Mouse (Mus musculus) liver (tissue): ENCODE measurements at regions not wholly inside any gene's neighbourhood (a gene's known extent, or its start where the extent isn't known, plus 50 kb on each side); places are given as distances from the start of the nearest gene placed in this dataset.
"Not testable (repeated sequence)": the region's sequence is repeated elsewhere in the genome, so short reads cannot be mapped to it uniquely, and the experiment has no call there.

ENCODE experiments used
- DNase-seq: peaks from one replicate; pipeline ENCODE4 v3.0.0-alpha.2; 2020; ENCODE audit warnings: mixed read lengths

DNA sequence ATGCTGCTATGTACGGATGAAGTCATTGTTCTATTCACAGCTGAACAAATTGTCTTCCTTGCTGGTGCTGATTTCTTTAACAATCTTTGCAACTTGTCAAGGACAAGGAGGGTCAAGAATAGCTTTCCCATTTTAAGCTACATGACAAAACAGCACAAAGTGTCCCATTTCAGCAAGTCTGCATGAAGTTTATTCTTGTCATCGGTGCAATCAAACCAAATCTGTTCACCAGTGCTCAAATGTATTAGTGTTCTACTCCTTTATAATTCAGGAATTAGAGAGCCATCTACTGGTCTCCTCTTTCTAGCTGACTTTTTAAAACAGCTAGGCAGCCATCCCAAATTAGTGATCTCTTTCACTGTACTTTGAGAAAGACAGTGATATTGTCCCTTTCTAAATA, 1040.8 kb downstream of the Galc start:
- DNase-seq = no peak

DNA sequence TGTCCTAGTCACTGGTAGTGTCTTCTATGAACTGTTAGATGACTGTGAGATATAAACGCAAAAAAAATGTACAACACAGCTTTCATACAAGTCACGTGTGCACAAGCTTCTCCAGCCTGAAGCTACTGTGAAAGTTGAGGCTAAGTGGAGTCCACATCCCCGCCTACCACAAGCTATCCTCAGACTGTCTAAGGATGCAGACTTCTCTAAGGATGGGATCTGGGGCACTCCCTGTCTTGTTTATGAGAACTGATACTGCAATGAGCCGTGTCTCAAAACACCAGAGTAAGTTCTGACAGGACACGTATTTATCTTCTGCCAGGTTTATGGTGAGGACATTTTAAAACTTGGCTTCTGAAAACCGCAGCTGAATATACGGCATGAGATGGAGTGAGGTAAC, 1041.7 kb downstream of the Galc start:
- no peak for DNase-seq

DNA sequence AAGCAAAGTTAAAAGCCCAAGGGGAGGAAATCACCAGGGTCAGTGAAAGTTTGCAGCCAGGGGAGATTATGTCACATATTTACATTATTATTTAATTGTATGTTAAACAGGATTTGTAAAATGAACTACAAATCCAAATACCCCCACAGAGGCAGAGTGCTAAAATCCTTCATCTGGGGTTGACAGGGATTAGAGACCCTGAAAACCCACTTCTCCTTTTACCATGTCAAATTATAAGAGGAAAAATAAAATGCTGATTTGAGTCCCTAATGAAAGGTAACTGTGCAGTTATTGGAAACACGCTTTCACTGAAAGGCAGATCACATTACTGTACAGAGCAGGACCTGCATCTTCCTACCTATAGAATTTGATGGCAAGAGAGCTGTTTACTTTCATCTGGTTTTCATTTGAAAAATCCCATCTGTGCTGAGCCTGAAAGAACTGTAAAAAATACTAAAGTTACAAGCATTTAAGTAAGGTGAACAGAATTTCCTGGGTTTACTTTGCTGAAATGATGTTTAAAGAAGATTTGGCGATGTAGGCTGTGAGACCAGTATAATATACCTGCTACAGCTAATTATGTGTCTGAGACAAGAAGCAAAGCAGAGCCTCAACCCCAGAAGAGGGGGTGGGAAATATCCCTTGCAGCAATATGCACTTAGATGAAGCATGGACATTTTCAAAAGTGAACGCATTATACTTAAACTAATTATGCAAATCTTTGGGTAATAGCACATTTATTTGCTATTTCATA, 1055.4 kb downstream of the Galc start:
- no peak for DNase-seq

DNA sequence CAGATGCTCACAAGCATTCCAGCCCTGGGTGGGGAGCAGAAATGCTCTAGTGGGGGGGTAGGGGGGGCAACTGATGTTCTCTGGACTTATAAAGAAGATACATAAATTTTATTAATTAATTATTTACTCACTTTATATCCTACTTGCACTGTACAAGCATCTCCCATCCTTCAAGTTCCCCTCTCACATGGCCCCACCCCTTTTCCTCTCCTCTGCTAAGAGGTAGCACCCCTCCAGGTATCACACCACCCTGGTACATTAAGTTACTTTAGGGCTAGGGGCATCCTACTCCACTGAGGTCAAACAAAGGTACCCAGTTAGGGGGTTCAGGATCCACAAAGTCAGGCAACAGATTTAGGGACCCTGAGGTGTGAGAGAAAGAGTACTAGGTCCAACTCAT, 1097.4 kb downstream of the Galc start:
- DNase-seq = no peak

DNA sequence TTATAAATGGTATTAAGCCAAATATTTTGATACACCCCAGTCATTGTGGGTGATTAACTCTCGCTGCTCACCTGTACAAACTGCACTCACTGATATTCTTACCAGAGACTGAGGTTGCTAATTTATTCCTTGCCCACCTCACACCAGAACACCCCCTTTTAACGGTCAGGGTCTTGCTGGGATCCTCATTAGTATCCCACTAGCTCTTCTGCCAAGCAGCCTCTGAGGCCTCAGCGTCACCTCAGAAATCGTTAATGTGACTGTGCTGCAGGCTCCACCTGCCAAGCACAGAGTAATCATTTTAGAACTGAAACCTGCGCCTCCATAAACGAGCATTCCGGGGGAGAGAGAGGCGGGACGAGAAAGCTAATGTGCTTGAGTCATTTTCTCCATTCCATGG, 1097.8 kb downstream of the Galc start:
- no peak for DNase-seq

DNA sequence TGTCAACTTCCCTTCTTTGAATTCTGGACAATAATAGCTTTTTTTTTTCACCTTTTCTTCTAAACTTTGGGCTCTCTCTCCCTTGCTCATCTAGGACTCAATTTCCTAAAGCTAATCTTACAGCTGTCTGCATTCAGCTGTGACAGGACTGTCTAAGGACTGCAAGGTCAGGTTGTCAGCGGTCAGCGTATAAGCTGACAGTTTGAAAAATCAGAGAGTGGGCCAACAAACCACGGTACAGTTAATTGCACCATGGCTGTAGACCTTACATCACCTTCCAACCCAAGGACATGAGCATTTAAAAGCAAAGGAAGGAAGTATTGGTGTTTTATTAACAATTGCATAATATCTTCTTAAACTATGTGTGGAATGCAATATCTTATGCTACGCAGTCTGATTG, 1100.9 kb downstream of the Galc start:
- DNase-seq = no peak

DNA sequence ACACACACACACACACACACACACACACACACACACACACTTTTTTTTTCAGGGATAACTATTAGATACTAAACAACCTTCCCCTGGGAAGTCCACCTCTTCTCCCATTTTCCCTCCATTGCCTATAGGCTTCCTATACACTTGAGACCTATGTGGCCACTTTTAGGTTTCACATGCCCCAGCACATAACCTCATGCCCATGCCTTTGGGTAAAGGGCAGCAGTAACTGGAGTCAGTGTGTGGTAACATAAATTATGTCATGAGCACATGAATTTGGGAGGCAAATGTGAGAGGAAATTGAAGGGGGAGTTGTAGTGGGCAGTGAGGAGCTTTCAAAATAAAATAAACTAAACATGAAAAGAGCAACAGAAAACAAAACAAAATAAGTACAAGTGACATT, 1101.5 kb downstream of the Galc start:
- no peak for DNase-seq

DNA sequence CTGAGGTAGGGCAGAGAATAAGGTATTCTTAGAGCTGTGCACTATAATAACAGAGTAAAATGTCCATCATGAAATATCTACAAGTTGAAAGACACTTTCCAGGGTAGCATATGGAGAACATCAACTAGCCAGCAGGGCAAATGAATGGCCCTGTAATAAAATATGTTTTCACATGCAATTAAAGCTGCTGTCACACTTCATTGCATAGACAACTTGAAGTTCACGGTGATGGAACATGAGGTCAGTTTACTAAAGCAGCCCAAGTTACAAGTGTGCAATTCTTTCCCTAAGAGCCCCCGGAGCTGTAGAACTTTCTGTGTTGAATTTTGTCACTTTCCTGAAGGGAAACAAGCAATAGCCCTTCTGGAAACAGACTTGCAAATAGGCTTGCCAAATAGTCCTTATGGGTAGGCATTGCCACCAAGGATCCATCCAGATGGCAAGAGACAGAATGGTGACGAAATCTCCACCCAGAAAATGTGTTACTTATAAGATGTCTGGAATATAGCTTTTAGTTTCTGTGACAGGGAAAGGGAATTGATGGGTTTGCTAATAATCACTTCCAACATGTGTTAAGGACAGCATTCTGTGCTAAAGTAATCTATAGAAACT, 1102.7 kb downstream of the Galc start:
- no peak for DNase-seq

DNA sequence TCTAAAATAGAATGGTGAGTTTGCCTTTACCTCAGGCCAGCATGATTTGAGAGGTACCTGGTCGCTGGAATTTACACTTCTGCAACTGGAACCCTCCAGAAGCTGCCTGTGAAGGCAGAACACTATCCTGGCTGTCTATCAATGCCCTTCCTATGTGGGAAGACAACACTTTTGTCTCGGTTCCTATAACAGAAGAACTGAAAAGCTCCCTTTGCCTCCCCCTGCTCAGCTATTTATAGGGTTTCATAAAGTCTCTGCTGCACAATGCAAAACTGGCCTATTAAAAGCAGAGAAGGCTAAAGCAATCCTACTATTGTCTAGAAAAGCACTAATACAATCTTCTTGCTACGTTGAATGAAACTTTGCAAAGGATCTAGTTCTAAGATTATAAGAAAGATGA, 1116.5 kb downstream of the Galc start:
- no peak for DNase-seq

DNA sequence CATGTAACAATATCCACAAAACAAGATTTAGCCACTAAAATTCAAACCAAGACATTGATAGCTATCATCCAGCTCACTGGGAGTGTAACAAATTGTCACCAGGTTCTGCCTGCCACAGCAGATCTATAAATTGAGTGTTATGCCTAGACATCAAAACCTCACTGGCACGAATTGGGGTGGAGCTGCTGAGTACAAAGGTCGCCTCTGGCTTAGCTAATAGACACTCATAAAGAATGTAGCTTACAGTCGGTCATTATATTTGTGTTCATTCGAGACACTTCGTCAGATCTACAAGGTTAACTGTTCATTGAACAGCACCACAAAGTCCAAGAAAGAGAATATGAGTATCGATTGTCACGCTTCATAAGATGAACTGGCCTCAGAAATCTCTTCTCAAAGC, 1121.3 kb downstream of the Galc start:
- no peak for DNase-seq

DNA sequence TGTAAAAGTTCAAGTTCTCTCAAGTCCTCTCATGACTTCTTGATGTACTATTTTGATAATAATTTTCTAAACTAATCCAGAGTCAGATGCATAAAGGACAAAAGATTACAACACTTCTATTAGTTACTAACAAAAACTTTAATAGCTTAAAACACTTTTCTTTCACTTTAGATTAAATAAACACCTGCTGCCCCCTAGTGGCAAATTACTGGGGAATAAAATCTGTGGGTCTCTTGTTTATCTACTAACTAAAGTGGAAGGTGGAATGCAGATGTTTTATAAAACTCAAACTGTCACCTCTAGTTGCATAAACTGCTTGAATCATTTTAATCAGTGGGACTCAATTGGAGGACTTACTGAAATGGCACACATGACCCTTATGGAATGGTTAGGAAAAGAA, 1129.0 kb downstream of the Galc start:
- peak; percentile 4 for DNase-seq

DNA sequence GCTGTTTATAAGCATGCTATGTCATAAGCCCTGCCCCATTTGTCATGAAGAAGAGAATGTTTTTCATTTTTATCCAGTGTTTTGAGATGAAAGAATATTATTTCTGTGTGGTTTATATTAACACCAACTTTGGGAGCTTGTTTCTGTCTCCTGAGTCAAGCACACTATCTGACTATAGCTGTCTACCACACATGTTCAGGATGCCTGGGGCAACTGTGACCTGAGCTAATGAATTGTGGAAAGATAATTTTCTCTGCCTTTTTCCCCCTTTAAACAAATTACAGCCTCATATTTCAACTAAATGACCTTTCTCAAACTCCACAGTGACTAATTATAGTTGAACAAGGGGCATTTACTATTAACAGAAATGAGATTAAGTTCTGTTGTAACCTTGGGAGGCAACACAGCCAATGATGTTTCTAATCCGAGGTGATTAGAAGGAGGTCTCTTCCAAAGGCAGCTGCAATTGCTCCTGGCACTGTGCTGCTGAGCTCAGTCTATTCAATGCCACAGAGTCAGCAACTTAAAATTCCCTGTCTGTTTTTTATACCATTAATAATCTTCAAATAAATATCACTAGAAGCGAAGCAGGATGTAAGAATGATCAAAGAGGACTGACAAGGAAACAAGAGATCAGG, 1168.6 kb downstream of the Galc start:
- DNase-seq = no peak

DNA sequence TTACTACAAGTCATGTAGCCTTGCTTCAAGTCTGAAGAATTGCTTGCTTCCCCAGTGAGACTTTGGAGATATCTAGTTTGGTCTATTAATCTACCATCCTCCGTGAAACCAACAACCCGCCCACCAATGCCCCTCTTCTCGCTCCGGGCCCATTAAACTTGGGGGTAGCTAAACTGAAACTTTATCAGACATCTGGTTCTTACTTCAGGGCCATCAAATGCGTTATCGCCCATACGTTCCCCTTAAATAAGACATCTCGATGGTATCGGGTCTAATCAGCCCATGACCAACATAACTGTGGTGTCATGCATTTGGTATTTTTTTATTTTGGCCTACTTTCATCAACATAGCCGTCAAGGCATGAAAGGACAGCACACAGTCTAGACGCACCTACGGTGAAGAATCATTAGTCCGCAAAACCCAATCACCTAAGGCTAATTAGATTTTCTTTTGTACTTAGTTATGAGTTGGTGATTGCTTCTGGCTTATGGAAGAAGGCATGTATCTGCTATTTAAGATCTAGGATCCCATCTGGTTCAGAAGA, 1197.8 kb downstream of the Galc start:
- DNase-seq = not testable (repeated sequence)

DNA sequence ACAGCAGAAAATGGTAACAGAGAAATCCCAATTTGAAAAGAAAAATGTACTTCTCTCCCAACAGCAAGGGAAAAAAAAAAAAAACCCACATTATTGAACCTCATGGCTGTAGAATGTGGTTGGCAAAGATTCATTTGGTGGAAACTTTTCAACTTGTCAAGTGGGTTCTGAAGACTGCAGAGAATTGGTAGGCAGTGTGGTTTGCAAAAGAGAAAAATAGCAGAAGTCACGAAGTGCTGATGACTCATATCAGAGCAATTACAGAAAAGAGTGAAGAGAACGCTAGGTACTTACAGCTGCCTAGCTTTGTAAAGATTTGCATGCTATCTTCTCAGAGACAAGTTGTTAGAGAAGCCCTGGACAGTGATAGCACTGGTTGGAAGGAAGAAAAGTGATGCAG, 1211.6 kb downstream of the Galc start:
- DNase-seq = no peak
